Mouse (Mus musculus) gastrocnemius, postnatal 4 days (tissue): ENCODE data around the gene Hist2h3c2. TPM values are rescaled to one million over a fixed set of nuclear protein-coding genes. Genes with fewer than 3 reads are reported as not detected.

ENCODE experiments used
- DNase-seq, 2 experiments: peaks; one replicate each; pipeline ENCODE4 v3.0.0; 2021 to 2022; ENCODE audit warnings: low spot score in 2 of 2, mixed read lengths in 2 of 2
- total RNA-seq, 2 experiments: library from RNA; stranded (reverse); gene quantifications; 2 replicates each; pipeline ENCODE4 v1.2.3; 2021

The Hist2h3c2 gene
- total RNA-seq, 2 experiments from 2014 or later = 150 TPM

GRCm38 (mm10) chr3:96237335-96237903, 1.5 kb downstream of the Hist2h3c2 start:
- no peak for DNase-seq

- no peak for DNase-seq
Measured at GRCm38 (mm10) chr3:96236834-96237334, 2.0 kb downstream of the Hist2h3c2 start.

- DNase-seq = no peak
Measured at GRCm38 (mm10) chr3:96235836-96236235, 3.1 kb downstream of the Hist2h3c2 start.

- no peak for DNase-seq
Measured at GRCm38 (mm10) chr3:96234914-96235313, 4.0 kb downstream of the Hist2h3c2 start.

GRCm38 (mm10) chr3:96231758-96232120, 7.2 kb downstream of the Hist2h3c2 start:
- no peak for DNase-seq

- DNase-seq = no peak
Measured at GRCm38 (mm10) chr3:96230910-96231757, 7.8 kb downstream of the Hist2h3c2 start.

- DNase-seq = no peak
Measured at GRCm38 (mm10) chr3:96230404-96230803, 8.5 kb downstream of the Hist2h3c2 start.

- DNase-seq = no peak
Measured at GRCm38 (mm10) chr3:96228828-96229227, 10.1 kb downstream of the Hist2h3c2 start.

GRCm38 (mm10) chr3:96226695-96227648, 12.0 kb downstream of the Hist2h3c2 start:
- no peak for DNase-seq

- no peak for DNase-seq
Measured at GRCm38 (mm10) chr3:96225421-96225820, 13.5 kb downstream of the Hist2h3c2 start.

GRCm38 (mm10) chr3:96222774-96223173, 16.2 kb downstream of the Hist2h3c2 start:
- no peak for DNase-seq

GRCm38 (mm10) chr3:96221640-96222038, 17.3 kb downstream of the Hist2h3c2 start:
- DNase-seq = no peak

- peak; percentile 32 to 50 for DNase-seq
Measured at GRCm38 (mm10) chr3:96220765-96221639, 17.9 kb downstream of the Hist2h3c2 start, which contains the start of the genes Hist2h2ac and Hist2h2be. Gene Hist2h2ac, minus strand, starts transcription at chr3:96220880. Gene Hist2h2be, plus strand, starts transcription at chr3:96221119.

GRCm38 (mm10) chr3:96220131-96220764, 18.7 kb downstream of the Hist2h3c2 start:
- DNase-seq = peak in 1 of 2 experiments; percentile 64

- peak; percentile 31 to 65 for DNase-seq
Measured at GRCm38 (mm10) chr3:96219661-96220130, 19.2 kb downstream of the Hist2h3c2 start, which contains the start of the genes Bola1 and Hist2h2ab. Gene Bola1, minus strand, starts transcription at chr3:96219709. Gene Hist2h2ab, plus strand, starts transcription at chr3:96219865.

GRCm38 (mm10) chr3:96219191-96219641, 19.7 kb downstream of the Hist2h3c2 start:
- DNase-seq = no peak

- DNase-seq = no peak
Measured at GRCm38 (mm10) chr3:96209242-96209641, 29.7 kb downstream of the Hist2h3c2 start.

- no peak for DNase-seq
Measured at GRCm38 (mm10) chr3:96207819-96208218, 31.1 kb downstream of the Hist2h3c2 start.

- no peak for DNase-seq
Measured at GRCm38 (mm10) chr3:96199731-96200130, 39.2 kb downstream of the Hist2h3c2 start.
